Mouse (Mus musculus) E14TG2a.4 (cell line): Measurements from ENCODE around the gene H2-Oa.
A peak's percentile ranks its signal among the peaks of the same experiment; 100 is the strongest.
"Not testable (repeated sequence)": the region's sequence is repeated elsewhere in the genome, so short reads cannot be mapped to it uniquely, and the experiment has no call there.

Experiments
- H3K27me3 ChIP-seq: 2 replicates; pipeline ENCODE4 v1.6.1; 2014; ENCODE audit warnings: low read length, control low read depth; ENCODE audit not compliant: insufficient read depth
- H3K36me3 ChIP-seq: 2 replicates; pipeline ENCODE4 v1.6.1; 2014; ENCODE audit warnings: low read length, control low read depth; ENCODE audit not compliant: insufficient read depth
- H3K4me1 ChIP-seq: replicated peaks from 2 replicates; pipeline ENCODE4 v1.6.1; 2014; ENCODE audit warnings: low read depth, low read length, control low read depth
- H3K4me3 ChIP-seq: replicated peaks from 2 replicates; pipeline ENCODE4 v1.5.1; 2014; ENCODE audit warnings: mild to moderate bottlenecking, low read length
- H3K9me3 ChIP-seq: 2 replicates; pipeline ENCODE4 v1.6.1; 2014; ENCODE audit warnings: low read length, control low read depth
- CTCF ChIP-seq: conservative IDR thresholded peaks from 2 replicates; pipeline ENCODE4 v1.5.1; 2014; ENCODE audit warnings: low read length
- NANOG ChIP-seq: IDR thresholded peaks from 2 replicates; pipeline ENCODE4 v1.6.1; 2014; ENCODE audit warnings: borderline replicate concordance, low read length, mixed read lengths
- POU5F1 ChIP-seq: IDR thresholded peaks from 2 replicates; pipeline ENCODE4 v1.6.1; 2014; ENCODE audit warnings: low read length, borderline replicate concordance

Gene H2-Oa

GRCm38 (mm10) chr17:34139416-34139815 lies 47.3 kb downstream of the H2-Oa start:
- Histone ChIP-seq H3K4me3 (peak overlapping the region; percentile 49; the same call in 1 of the 2 replicates), H3K9me3 (no peaks in the 10 kb centered on the region), H3K27me3 (peaks cover 58% of the 10 kb centered on the region), H3K36me3 (no peaks in the 10 kb centered on the region), H3K4me1 (peaks cover 57% of the 10 kb centered on the region)
- TF ChIP-seq NANOG (no peak), POU5F1 (no peak), CTCF (no peak)

- H3K4me1 ChIP-seq, result peaks cover 53% of the 10 kb centered on the region
- H3K36me3 ChIP-seq, result no peaks in the 10 kb centered on the region
- peaks cover 61% of the 10 kb centered on the region for H3K27me3 ChIP-seq
- no peaks in the 10 kb centered on the region for H3K9me3 ChIP-seq
- no peak overlapping the region for H3K4me3 ChIP-seq
- TF ChIP-seq CTCF (no peak), POU5F1 (no peak), NANOG (no peak)
Measured at GRCm38 (mm10) chr17:34140240-34140639, 48.1 kb downstream of the H2-Oa start.

- no peaks in the 10 kb centered on the region for H3K36me3 ChIP-seq
- TF ChIP-seq POU5F1, result no peak
- no peaks in the 10 kb centered on the region for H3K9me3 ChIP-seq
- H3K4me1 ChIP-seq, result peaks cover 43% of the 10 kb centered on the region
- H3K4me3 ChIP-seq, result no peak overlapping the region
- H3K27me3 ChIP-seq, result peaks cover 54% of the 10 kb centered on the region
Measured at GRCm38 (mm10) chr17:34141448-34141847, 49.3 kb downstream of the H2-Oa start.

GRCm38 (mm10) chr17:34142456-34143010 lies 50.4 kb downstream of the H2-Oa start:
- Histone ChIP-seq H3K4me3 (no peak overlapping the region), H3K27me3 (peaks cover 43% of the 10 kb centered on the region)

GRCm38 (mm10) chr17:34143033-34143432 lies 50.9 kb downstream of the H2-Oa start, which contains the start of gene H2-DMb2:
TSS of gene H2-DMb2 (plus strand) at chr17:34143307.
- no peak within 1 kb of the TSS for H3K4me3 ChIP-seq
- H3K4me1 ChIP-seq, result peaks cover 27% of the 10 kb centered on the region
- H3K36me3 ChIP-seq, result no peaks in the 10 kb centered on the region
- TF ChIP-seq POU5F1 (no peak), NANOG (no peak), CTCF (no peak)
- peaks cover 40% of the 10 kb centered on the region for H3K27me3 ChIP-seq
- no peaks in the 10 kb centered on the region for H3K9me3 ChIP-seq

More at GRCm38 (mm10) chr17:34142456-34143010, 50.4 kb downstream of the H2-Oa start:
- Histone ChIP-seq H3K4me1 (peaks cover 32% of the 10 kb centered on the region), H3K9me3 (no peaks in the 10 kb centered on the region), H3K36me3 (no peaks in the 10 kb centered on the region)
- no peak for TF ChIP-seq NANOG
- no peak for TF ChIP-seq POU5F1
- TF ChIP-seq CTCF, result no peak

- no peaks in the 10 kb centered on the region for H3K9me3 ChIP-seq
- no peaks in the 10 kb centered on the region for H3K36me3 ChIP-seq
- H3K27me3 ChIP-seq, result peaks cover 35% of the 10 kb centered on the region
- H3K4me1 ChIP-seq, result peaks cover 23% of the 10 kb centered on the region
- H3K4me3 ChIP-seq, result no peak overlapping the region
- no peak for TF ChIP-seq NANOG
- no peak for TF ChIP-seq POU5F1
Measured at GRCm38 (mm10) chr17:34143461-34143860, 51.3 kb downstream of the H2-Oa start.

- not testable (repeated sequence) for H3K36me3 ChIP-seq, H3K9me3 ChIP-seq, H3K4me3 ChIP-seq
- H3K27me3 ChIP-seq, result peaks cover 28% of the 10 kb centered on the region
- H3K4me1 ChIP-seq, result peaks cover 15% of the 10 kb centered on the region
Measured at GRCm38 (mm10) chr17:34144221-34144620, 52.1 kb downstream of the H2-Oa start.
